Mouse (Mus musculus) frontal cortex, adult 2 months (tissue): ENCODE data around the gene Twist2. TPM values are rescaled to one million over a fixed set of nuclear protein-coding genes. Genes with fewer than 3 reads are reported as not detected.

Experiments
- DNase-seq, 2 experiments: peaks; one replicate each; pipeline ENCODE4 v3.0.0; 2022; ENCODE audit warnings: low spot score in 1 of 2; ENCODE audit errors: extremely low spot score in 1 of 2
- polyA plus RNA-seq: library from polyadenylated mRNA; depleted of rRNA; stranded (reverse); fragments of >200 nt; gene quantifications from 2 replicates; pipeline ENCODE4 v1.2.3, GENCODE M21; 2012

Gene Twist2
- polyA plus RNA-seq, 1 experiment, result 2.6 TPM

DNA sequence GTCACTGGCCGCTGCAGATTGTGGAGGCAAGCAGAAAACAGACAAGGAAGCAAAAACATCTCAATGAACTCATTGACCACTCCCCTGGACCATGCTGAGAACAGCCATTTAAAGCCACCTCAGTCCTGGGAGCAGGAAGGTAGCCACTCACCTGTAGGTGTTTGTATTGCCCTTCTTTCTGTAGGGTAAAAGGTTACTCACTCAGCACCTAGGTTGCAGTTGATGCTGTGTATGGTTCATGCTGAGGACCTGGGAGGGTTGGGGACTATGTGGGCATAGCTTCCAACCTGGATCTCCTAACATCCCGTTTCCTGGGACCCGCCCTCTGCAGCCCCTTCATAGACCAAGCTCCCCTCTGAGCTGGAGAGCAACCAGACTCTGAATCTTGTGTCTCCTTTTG is 14.8 kb downstream of the Twist2 start:
- DNase-seq, result no peak

DNA sequence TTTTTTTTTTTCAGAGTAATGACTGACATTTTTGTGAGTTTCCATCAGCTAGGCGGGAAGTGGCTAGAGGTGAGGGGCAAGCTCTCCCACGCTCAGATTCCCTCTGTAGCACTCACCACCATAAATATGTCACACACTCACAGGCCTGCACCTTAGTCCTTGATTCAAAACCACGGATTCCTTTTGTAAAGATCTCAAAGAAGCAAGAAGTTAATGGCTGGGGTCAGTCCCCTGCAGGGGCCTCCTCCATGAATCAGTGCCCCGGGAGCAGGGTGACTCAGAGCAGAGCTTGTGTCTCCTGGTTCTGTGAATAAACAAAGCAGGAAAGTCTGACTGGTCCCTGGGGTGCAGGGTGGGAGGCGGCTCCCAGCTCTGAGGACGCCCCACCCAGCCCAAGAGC is 15.3 kb downstream of the Twist2 start:
- no peak for DNase-seq

- DNase-seq, result no peak
These were observed 18.0 kb downstream of the Twist2 start for GRCm38 (mm10) chr1:91819237-91819636.

DNA sequence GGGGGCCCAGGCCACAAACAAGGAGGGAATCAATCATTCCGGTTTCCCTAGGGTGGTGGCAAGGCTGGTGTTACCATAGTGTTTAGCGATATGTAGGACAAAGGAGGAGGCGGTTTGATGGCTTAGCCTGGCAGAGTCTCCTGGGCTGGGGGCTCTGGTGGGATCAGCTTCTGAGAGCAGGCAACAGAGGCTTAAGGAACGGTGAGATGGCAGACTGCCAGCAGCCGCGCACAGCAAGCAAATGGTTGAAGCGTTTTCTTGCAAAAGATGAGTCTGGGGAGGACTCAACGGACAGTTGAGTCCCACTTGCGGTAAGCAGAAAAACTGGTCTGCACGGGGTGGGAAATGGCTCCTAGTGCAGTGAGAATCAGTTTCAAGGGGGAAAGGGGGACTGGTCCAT is 19.3 kb downstream of the Twist2 start:
- no peak for DNase-seq

DNA sequence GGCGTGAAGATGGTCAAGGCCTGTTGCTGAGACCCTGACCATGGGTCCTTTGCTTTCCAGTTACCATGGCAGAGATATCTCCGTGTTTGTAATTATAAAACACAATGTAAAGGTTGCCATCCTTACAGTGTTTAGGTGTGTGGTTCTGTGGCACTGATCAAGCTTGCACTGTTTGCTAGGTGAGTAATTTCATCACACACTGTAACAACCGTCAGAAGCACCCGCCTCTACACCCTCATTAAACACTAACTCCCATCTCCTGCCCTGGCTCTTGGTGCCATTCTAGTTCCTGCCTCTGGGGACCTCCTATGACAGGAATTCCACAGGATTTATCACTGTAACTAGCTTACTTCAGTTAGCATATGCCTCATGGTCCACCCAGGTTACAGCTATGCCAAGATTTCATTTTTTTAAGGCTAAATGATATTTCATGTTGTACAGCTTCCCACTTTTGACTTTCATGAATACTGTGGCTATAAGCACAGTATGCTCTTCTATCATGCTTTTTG is 21.1 kb downstream of the Twist2 start:
- DNase-seq, result no peak

DNA sequence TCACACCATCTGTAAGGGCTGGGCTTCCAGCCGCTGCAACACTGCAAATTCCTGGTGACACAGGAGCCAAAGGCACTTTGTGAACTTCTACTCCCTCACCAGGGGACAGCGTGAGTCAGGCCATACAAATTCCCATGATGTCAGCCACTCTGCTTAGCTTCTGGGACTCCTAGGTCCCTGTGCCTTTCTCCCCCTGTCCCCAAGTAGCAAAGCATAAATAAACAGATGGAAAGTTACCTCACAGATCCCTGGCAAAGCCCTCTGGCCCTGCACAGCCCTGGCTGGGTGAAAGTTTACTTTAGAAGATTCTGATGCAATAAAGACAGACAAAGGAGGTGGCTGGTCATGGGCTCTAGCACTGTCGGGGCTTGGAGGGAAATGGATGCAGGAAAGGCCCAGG is 22.3 kb downstream of the Twist2 start:
- DNase-seq, result no peak

DNA sequence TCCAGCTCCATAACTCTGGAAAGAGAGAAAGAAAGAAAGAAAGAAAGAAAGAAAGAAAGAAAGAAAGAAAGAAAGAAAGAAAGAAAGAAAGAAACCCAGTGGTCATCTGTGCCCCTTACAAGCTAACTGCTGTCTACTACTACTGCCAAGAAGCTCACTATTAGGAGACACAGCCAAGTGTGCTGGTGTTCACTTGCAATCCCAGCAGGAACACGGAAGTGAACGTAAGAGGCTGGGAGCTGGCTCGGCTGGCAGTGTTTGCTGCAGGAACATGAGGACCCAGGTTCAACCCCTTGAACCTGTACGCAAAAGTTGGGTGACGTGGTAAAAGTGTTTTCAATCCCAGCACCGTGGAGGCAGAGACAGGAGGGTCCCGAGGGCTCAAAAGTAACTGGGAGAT is 22.7 kb downstream of the Twist2 start:
- DNase-seq, result no peak

GRCm38 (mm10) chr1:91825261-91825660 is 24.0 kb downstream of the Twist2 start:
- no peak for DNase-seq

GRCm38 (mm10) chr1:91831978-91832377 is 30.7 kb downstream of the Twist2 start:
- no peak for DNase-seq

DNA sequence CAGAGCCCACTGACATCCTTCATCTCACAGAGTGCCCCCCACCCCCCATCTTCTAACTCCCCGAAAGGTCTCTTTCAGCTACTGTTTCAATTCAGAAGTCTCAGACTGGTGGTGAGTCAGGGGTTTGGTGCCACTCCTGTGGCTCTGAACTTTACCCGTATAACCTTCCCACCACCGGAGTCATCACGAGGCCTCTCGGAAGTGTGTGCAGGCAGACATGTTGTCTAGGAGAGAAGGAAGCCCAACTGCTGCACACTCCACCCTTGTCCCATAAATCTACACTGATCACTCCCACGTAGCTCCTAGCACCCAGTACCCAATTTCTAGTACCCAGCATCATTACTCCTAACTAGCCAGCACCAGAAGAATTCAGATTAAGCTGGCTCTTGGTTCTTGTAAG is 38.3 kb downstream of the Twist2 start:
- DNase-seq, result no peak

- DNase-seq, result peak; percentile 13 to 41
These were observed 38.7 kb downstream of the Twist2 start for GRCm38 (mm10) chr1:91839979-91840378.

DNA sequence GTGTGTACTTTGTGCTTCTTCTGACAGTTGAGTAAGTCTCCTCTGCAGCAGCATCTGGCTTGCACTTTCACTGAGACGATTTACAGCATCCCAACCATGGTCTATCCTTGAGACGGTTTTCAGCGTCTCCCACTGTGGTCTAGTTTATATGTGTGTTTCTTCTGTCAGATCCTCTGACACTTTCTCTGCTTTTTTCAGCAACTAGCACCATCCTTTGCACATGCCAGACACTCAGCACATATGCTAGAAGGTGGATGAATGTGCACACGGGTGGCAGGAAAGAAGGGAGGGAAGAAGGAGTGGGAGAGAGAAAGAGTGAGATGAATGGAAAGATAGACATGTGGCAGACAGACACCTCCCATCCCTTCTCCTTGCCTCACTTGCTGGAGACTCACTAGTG is 43.0 kb downstream of the Twist2 start:
- peak; percentile 9 to 46 for DNase-seq

GRCm38 (mm10) chr1:91844681-91845379 is 43.6 kb downstream of the Twist2 start:
- DNase-seq, result no peak

DNA sequence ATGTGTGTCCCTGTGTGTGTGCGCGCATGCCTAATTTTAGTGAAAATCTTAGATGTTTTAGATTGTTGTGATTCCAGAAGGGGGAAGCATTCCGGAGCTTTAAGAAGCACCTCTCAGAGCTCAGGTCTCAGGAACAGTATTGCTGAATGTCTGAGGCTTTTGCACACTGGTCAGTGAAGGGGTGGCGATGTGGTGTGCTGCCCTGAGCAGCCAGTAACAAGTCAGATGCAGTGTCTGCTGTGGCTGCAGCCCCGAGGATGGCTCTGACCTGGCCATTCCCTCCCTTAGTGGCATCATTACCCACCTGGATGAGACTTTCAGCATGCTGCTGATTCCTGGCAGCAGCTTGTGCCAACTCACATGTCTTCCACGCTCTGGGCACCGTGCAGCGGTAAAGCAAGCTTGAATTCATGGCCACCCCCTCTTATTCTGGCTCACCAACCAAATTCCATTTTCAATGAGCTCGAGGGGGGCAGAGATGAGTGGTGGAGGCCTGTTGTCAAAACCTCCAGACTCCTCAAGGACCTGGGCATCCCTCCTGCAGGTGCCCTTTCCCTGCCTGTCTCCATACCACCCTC is 44.2 kb downstream of the Twist2 start:
- DNase-seq, result peak in 1 of 2 experiments; percentile 26

DNA sequence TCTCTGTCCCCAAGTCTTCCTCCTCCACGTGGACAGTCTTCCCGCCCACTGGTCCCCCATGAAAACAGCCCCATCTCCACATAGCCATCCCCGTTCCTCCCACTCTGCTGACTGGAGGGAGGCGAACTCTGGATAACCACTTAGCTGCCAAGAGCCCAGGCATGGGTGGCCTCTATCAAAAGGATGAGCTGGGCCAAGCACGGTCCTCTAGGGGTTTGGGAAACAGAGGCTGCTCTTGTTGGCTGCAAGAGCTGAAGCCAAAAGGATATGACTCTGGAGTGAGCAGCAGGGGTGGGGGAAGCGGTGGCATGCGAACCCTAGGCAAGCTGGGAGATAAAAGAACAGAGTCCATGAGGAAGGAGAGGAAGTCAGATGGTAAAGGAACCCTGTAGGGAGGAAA is 50.0 kb downstream of the Twist2 start:
- no peak for DNase-seq

DNA sequence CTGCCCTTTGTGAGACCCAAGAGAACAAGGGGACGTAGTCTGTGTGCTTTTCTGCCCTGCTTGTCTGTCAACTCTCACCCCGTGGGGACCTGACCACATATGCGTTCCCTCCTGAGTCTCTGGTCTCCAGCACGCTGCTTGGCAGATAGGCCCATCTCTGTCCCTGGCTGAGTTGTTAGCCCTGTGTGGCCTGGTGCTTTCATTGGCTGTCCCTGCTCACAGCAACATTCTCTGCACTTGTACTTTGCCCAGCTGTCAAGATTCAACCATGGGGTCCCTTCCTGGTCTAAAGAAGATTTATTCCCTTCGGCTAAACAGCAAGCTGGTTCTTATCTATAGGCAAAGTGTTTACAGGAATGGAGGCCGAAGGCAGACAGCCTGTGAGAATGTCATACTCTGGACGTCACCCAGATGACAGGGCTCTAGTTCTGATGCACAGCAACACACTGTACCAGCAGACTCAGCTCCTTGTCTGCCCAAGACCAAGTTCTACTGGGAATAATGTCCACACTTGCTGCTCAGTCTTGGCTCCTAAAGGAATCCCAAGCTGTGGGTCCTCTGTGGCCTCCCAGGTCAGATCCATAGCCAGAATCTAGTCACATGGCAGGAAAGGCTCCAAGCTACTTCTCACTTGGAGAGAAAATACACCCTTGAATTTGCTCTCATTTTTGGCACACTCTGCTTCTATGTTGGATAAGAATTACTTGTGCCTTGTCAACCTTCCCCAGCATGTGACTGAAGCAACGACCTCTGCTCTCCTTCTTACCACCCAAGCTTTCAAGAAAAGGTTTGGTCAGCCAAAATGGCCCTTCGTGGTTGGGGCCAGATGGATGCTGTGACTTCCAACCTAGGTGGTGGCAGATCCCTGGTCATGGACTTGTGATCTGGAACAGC is 55.8 kb downstream of the Twist2 start:
- DNase-seq, result no peak

GRCm38 (mm10) chr1:91858101-91858790 is 57.0 kb downstream of the Twist2 start:
- DNase-seq, result no peak

- DNase-seq, result no peak
These were observed 57.6 kb downstream of the Twist2 start for GRCm38 (mm10) chr1:91858901-91859300.

DNA sequence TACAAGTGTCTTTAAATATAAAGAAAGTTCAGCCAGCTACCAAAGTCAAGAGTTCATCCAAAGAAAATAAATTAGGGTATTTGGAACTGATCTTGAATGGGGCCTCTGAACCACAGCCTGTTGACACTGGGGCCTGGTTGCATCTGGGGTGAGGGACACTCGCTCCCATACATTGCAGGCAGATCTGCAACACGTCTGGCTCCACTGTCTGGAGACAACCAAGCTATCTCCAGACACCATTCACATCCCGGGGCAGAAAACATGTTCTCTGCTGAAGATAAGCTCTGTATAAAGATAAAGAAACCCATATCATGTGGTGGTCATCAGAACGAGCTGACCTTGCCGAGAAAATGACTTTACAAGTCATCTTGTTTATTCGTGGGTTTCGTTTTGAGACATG is 60.2 kb downstream of the Twist2 start:
- no peak for DNase-seq

DNA sequence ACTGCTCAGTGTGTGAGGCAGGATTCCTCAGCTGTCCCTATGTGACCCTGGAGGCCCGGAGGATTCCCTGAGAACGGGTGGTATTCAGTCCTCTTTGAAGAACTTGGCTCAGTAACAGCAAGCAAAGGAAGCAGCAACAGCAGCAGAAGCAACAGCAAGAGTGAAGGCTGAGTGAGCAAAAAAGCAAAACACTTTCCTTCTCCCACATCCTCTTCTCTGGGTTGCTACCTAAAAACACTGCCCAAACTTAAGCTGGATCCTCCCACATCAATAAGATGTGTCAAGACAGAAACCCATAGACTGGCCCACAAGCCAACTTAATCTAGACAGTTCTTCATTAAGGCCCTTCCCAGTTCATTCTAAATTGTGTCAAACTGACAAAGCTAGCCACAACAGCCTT is 64.7 kb downstream of the Twist2 start:
- DNase-seq, result no peak

DNA sequence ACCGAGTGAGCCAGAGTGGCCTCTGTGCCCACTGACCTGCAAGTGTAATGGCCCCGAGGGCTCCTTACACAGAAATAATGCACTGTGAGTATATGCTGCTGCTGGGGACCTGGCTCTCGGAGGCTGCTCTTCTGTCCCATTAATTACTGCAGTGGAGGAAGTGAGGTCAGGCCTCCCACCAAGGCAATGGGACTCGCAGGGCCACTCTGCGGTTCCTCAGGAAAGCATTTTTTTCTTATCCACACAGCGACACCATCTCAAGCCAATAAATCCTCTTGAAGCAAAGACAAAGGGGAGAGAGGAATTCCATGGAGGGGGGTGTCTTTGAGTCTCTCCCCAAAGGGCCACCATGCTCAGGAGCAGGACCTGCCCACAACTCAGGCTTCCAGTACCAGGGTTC is 69.8 kb downstream of the Twist2 start:
- no peak for DNase-seq
